Mouse (Mus musculus): ENCODE data around the gene Twistnb. TPM values are rescaled to one million over a fixed set of nuclear protein-coding genes. Genes with fewer than 3 reads are reported as not detected.
A peak's percentile ranks its signal among the peaks of the same experiment; 100 is the strongest.

Gene Twistnb
- 23.0 and 27.6 TPM in 2 replicates for total RNA-seq (2012; rRNA removed)

- DNase-seq (ENCODE audit: low read depth, low spot score): peak; percentile 98
- Histone ChIP-seq H3K4me3 (ENCODE audit: insufficient read depth in 1 of 2, low read depth in 1 of 2, low read length in 2 of 2, poor library complexity in 1 of 2, severe bottlenecking in 1 of 2) (peak within 1 kb of the TSS; percentile 79 to 98), H3K9ac (ENCODE audit: insufficient read depth, low read depth, low read length, poor library complexity, severe bottlenecking) (peak within 1 kb of the TSS; percentile 98), H3K27ac (ENCODE audit: insufficient read depth, low read depth, low read length, poor library complexity, severe bottlenecking) (peak within 1 kb of the TSS; percentile 77), H3K4me1 (ENCODE audit: control insufficient read depth in 2 of 2, insufficient read depth in 2 of 2, low read length in 2 of 2, poor library complexity in 1 of 2) (peaks cover 10 to 12% of the 10 kb centered on the region in 2 experiments; a peak in 3 of 4 replicates), H3K9me3 (ENCODE audit: control insufficient read depth, insufficient read depth, low read depth, low read length) (no peaks in the 10 kb centered on the region), H3K36me3 (ENCODE audit: control insufficient read depth, insufficient read depth, low read length, poor library complexity, severe bottlenecking) (no peaks in the 10 kb centered on the region)
- in situ Hi-C loops (cut with MboI; ENCODE audit: low sequenced_read_pairs in 2 of 2, unreplicated experiment in 2 of 2): no loop called here
- peak; percentile 24; the same call in 1 of the 2 replicates for TF ChIP-seq ZC3H11A (IDR thresholded peaks at IDR 0.05; ENCODE audit: borderline replicate concordance, low read depth, low read length)
- no peak for TF ChIP-seq MAFK (IDR thresholded peaks at IDR 0.05; ENCODE audit: insufficient read depth, low read depth, low read length)
- TF ChIP-seq HCFC1 (IDR thresholded peaks at IDR 0.05; ENCODE audit: borderline replicate concordance, insufficient read depth, low read length): peak; percentile 83
- no peak for TF ChIP-seq CHD2 (IDR thresholded peaks at IDR 0.05; ENCODE audit: low read depth, low read length)
- no peak for TF ChIP-seq ZNF384 (IDR thresholded peaks at IDR 0.05; ENCODE audit: low read depth, low read length)
These were observed at the start of gene Twistnb for GRCm38 (mm10) chr12:33429387-33430160. TSS of gene Twistnb (plus strand) at chr12:33429635.

GRCm38 (mm10) chr12:33388842-33389241 lies 40.6 kb upstream of the Twistnb start:
- Histone ChIP-seq H3K9me3 (ENCODE audit: control insufficient read depth, insufficient read depth, low read depth, low read length) (no peaks in the 10 kb centered on the region), H3K4me1 (ENCODE audit: control insufficient read depth in 2 of 2, insufficient read depth in 2 of 2, low read length in 2 of 2, poor library complexity in 1 of 2) (peaks cover 2% of the 10 kb centered on the region in 2 experiments; a peak in 1 of 4 replicates), H3K27ac (ENCODE audit: insufficient read depth, low read depth, low read length, poor library complexity, severe bottlenecking) (no peak overlapping the region), H3K9ac (ENCODE audit: insufficient read depth, low read depth, low read length, poor library complexity, severe bottlenecking) (no peak overlapping the region), H3K4me3 (ENCODE audit: insufficient read depth in 1 of 2, low read depth in 1 of 2, low read length in 2 of 2, poor library complexity in 1 of 2, severe bottlenecking in 1 of 2) (no peak overlapping the region), H3K36me3 (ENCODE audit: control insufficient read depth, insufficient read depth, low read length, poor library complexity, severe bottlenecking) (no peaks in the 10 kb centered on the region)
- peak; percentile 72; the same call in 1 of the 2 replicates for TF ChIP-seq ZC3H11A (IDR thresholded peaks at IDR 0.05; ENCODE audit: borderline replicate concordance, low read depth, low read length)
- TF ChIP-seq HCFC1 (IDR thresholded peaks at IDR 0.05; ENCODE audit: borderline replicate concordance, insufficient read depth, low read length): no peak
- no peak for TF ChIP-seq MAFK (IDR thresholded peaks at IDR 0.05; ENCODE audit: insufficient read depth, low read depth, low read length)
- no peak for TF ChIP-seq ZNF384 (IDR thresholded peaks at IDR 0.05; ENCODE audit: low read depth, low read length)
- TF ChIP-seq CHD2 (IDR thresholded peaks at IDR 0.05; ENCODE audit: low read depth, low read length): no peak
- in situ Hi-C loops (cut with MboI; ENCODE audit: low sequenced_read_pairs in 2 of 2, unreplicated experiment in 2 of 2): loop anchor here in 1 of 2 experiments (5.0 kb wide), 1 partner anchor 33 kb away; no protein-coding TSS in a partner anchor
- DNase-seq (ENCODE audit: low read depth, low spot score): peak; percentile 75

- no peak overlapping the region for H3K4me3 ChIP-seq (ENCODE audit: insufficient read depth in 1 of 2, low read depth in 1 of 2, low read length in 2 of 2, poor library complexity in 1 of 2, severe bottlenecking in 1 of 2)
- peaks cover 0 to 2% of the 10 kb centered on the region in 2 experiments; a peak in 1 of 4 replicates for H3K4me1 ChIP-seq (ENCODE audit: control insufficient read depth in 2 of 2, insufficient read depth in 2 of 2, low read length in 2 of 2, poor library complexity in 1 of 2)
- H3K36me3 ChIP-seq (ENCODE audit: control insufficient read depth, insufficient read depth, low read length, poor library complexity, severe bottlenecking): no peaks in the 10 kb centered on the region
- no peak for TF ChIP-seq ZNF384 (IDR thresholded peaks at IDR 0.05; ENCODE audit: low read depth, low read length)
- TF ChIP-seq HCFC1 (IDR thresholded peaks at IDR 0.05; ENCODE audit: borderline replicate concordance, insufficient read depth, low read length): no peak
- no peak for TF ChIP-seq CHD2 (IDR thresholded peaks at IDR 0.05; ENCODE audit: low read depth, low read length)
- TF ChIP-seq MAFK (IDR thresholded peaks at IDR 0.05; ENCODE audit: insufficient read depth, low read depth, low read length): no peak
- no peak for TF ChIP-seq ZC3H11A (IDR thresholded peaks at IDR 0.05; ENCODE audit: borderline replicate concordance, low read depth, low read length)
- H3K9ac ChIP-seq (ENCODE audit: insufficient read depth, low read depth, low read length, poor library complexity, severe bottlenecking): no peak overlapping the region
- no peak overlapping the region for H3K27ac ChIP-seq (ENCODE audit: insufficient read depth, low read depth, low read length, poor library complexity, severe bottlenecking)
- in situ Hi-C loops (cut with MboI; ENCODE audit: low sequenced_read_pairs in 2 of 2, unreplicated experiment in 2 of 2): no loop called here
- no peaks in the 10 kb centered on the region for H3K9me3 ChIP-seq (ENCODE audit: control insufficient read depth, insufficient read depth, low read depth, low read length)
- no peak for DNase-seq (ENCODE audit: low read depth, low spot score)
These were observed 38.4 kb upstream of the Twistnb start for GRCm38 (mm10) chr12:33390844-33391560.

- peaks cover 0 to 2% of the 10 kb centered on the region in 2 experiments; a peak in 1 of 4 replicates for H3K4me1 ChIP-seq (ENCODE audit: control insufficient read depth in 2 of 2, insufficient read depth in 2 of 2, low read length in 2 of 2, poor library complexity in 1 of 2)
- H3K36me3 ChIP-seq (ENCODE audit: control insufficient read depth, insufficient read depth, low read length, poor library complexity, severe bottlenecking): no peaks in the 10 kb centered on the region
- peak within 1 kb of the TSS; percentile 49 to 53 for H3K4me3 ChIP-seq (ENCODE audit: insufficient read depth in 1 of 2, low read depth in 1 of 2, low read length in 2 of 2, poor library complexity in 1 of 2, severe bottlenecking in 1 of 2)
- H3K9ac ChIP-seq (ENCODE audit: insufficient read depth, low read depth, low read length, poor library complexity, severe bottlenecking): peak within 1 kb of the TSS; percentile 58; the same call in 1 of the 2 replicates
- in situ Hi-C loops (cut with MboI; ENCODE audit: low sequenced_read_pairs in 2 of 2, unreplicated experiment in 2 of 2): no loop called here
- no peaks in the 10 kb centered on the region for H3K9me3 ChIP-seq (ENCODE audit: control insufficient read depth, insufficient read depth, low read depth, low read length)
- H3K27ac ChIP-seq (ENCODE audit: insufficient read depth, low read depth, low read length, poor library complexity, severe bottlenecking): no peak within 1 kb of the TSS
- TF ChIP-seq ZNF384 (IDR thresholded peaks at IDR 0.05; ENCODE audit: low read depth, low read length) (no peak), MAFK (IDR thresholded peaks at IDR 0.05; ENCODE audit: insufficient read depth, low read depth, low read length) (no peak), CHD2 (IDR thresholded peaks at IDR 0.05; ENCODE audit: low read depth, low read length) (no peak), HCFC1 (IDR thresholded peaks at IDR 0.05; ENCODE audit: borderline replicate concordance, insufficient read depth, low read length) (no peak), ZC3H11A (IDR thresholded peaks at IDR 0.05; ENCODE audit: borderline replicate concordance, low read depth, low read length) (no peak)
- peak; percentile 73 for DNase-seq (ENCODE audit: low read depth, low spot score)
These were observed 34.4 kb upstream of the Twistnb start, which contains the start of gene Efcab10 for GRCm38 (mm10) chr12:33394804-33395623. TSS of gene Efcab10 (plus strand) at chr12:33394854.
